Mouse (Mus musculus) lung, adult 2 months (tissue): ENCODE results near the gene Cyp4f14. TPM values are rescaled to one million over a fixed set of nuclear protein-coding genes. Genes with fewer than 3 reads are reported as not detected.

Experiments
- DNase-seq: peaks from one replicate; pipeline ENCODE4 v3.0.0; 2022
- H3K4me1 ChIP-seq: fragments of 200-500 bp; 2 replicates; pipeline ENCODE4 v1.6.1; 2011; ENCODE audit warnings: low read length; ENCODE audit not compliant: control insufficient read depth, insufficient read depth
- H3K4me3 ChIP-seq: fragments of 200-500 bp; replicated peaks from 2 replicates; pipeline ENCODE3; 2011; ENCODE audit warnings: low read depth, mild to moderate bottlenecking, control low read depth, low read length; ENCODE audit errors: extremely low read depth
- CTCF ChIP-seq: fragments of 200-500 bp; IDR thresholded peaks from 2 replicates; pipeline ENCODE4 v1.5.1; 2011; ENCODE audit warnings: mild to moderate bottlenecking, low read length, control low read depth; ENCODE audit not compliant: insufficient read depth
- POLR2A ChIP-seq: fragments of 200-500 bp; IDR thresholded peaks from 2 replicates; pipeline ENCODE4 v1.6.1; 2011; ENCODE audit warnings: low read depth, mild to moderate bottlenecking, control low read depth, low read length, borderline replicate concordance; ENCODE audit errors: extremely low read depth
- WGBS: fragments of 180-500 bp; shearing (Covaris S2); methylation state at CpG from one replicate; pipeline ENCODE4 v1.1.7; 2018; 5-methylcytosine and 5-hydroxymethylcytosine counted together
- polyA plus RNA-seq: library from polyadenylated mRNA; depleted of rRNA; stranded (reverse); fragments of >200 nt; gene quantifications from 2 replicates; pipeline ENCODE4 v1.2.3, GENCODE M21; 2012

Gene Cyp4f14
- polyA plus RNA-seq, 1 experiment, result 0.26 TPM

DNA sequence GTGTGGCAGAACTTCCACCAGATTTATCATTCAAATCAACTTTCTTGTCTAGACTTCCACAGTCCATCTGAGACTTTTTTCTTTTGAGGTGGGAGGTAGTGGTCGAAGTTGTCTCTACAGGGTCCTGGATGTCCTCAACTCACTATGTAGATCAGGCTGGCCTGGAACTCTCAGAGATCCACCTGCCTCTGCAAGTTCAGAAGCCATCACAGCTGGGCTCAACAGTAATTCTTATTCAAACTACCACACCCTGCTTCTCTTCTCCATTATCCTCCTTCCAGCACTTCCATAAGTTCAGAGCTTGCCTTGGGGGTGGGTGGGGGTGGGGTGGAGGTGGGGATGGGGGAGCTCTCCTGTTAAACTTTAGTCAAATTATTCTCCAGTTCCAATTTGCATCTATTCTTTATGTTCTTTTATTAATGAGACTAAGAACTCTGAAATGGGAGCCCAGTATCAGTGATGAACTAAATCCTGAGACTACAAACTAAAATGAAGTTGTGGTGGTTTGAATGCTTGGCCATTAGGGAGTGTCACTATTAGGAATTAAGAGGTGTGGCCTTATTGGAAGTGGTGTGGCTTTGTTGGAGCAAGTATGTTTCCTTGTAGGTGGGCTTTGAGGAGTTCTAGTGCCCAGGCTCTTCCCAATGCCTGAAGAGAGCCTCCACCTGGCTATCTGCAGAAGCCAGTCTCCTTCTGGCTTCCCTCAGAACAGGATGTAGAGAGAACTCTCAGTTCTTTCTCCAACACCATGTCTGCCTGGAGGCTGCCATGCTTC lies 15.2 kb downstream of the Cyp4f14 start:
- Histone ChIP-seq H3K4me1 (no peaks in the 10 kb centered on the region), H3K4me3 (no peak overlapping the region)
- TF ChIP-seq POLR2A (no peak), CTCF (no peak)
- DNase-seq, result no peak
- WGBS, result 58% methylated on average over 1 of the region's 1 CpGs

DNA sequence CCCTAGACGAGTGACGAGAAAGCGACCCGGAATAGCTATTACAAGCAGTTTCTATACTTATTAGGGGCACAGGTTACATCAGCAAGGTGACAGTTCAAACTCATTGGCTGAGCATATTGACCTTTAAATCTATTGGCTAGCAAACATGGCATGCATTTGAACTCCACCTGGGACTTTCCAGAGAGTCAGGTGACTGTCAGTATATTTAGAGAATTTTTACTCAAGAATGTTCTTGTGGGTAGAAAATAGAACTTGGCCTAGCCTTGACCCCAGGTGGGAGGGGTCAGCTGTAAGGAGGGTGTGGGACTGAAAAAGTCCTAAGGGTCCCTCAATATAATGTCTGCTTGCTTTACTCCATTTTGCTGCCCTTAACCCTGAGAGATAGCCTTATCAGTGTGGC lies 21.7 kb downstream of the Cyp4f14 start:
- no peak for TF ChIP-seq CTCF
- TF ChIP-seq POLR2A, result no peak
- Histone ChIP-seq H3K4me3 (no peak overlapping the region), H3K4me1 (peaks cover 2% of the 10 kb centered on the region; the same call in 1 of the 2 replicates)
- DNase-seq, result no peak
- WGBS, result 80% methylated on average over 4 of the region's 4 CpGs

GRCm38 (mm10) chr17:32893901-32894300 lies 23.2 kb downstream of the Cyp4f14 start:
- WGBS, result 81% methylated on average over 3 of the region's 3 CpGs
- no peak for DNase-seq
- no peak overlapping the region for H3K4me3 ChIP-seq
- H3K4me1 ChIP-seq, result peaks cover 6% of the 10 kb centered on the region; the same call in 1 of the 2 replicates
- TF ChIP-seq POLR2A (no peak), CTCF (no peak)

- Histone ChIP-seq H3K4me3 (peak within 1 kb of the TSS; percentile 96), H3K4me1 (peaks cover 6% of the 10 kb centered on the region; the same call in 1 of the 2 replicates)
- peak; percentile 45; the same call in 1 of the 2 replicates for TF ChIP-seq POLR2A
- TF ChIP-seq CTCF, result no peak
- WGBS, result 11% methylated on average over 33 of the region's 33 CpGs
- peak; percentile 78 for DNase-seq
These were observed 25.6 kb downstream of the Cyp4f14 start, which contains the start of gene Zfp870 for GRCm38 (mm10) chr17:32891239-32892180. Gene Zfp870, minus strand, starts transcription at chr17:32891642.

GRCm38 (mm10) chr17:32890852-32891238 lies 26.3 kb downstream of the Cyp4f14 start:
- DNase-seq, result no peak
- TF ChIP-seq POLR2A (no peak), CTCF (no peak)
- 2% methylated on average over 11 of the region's 11 CpGs for WGBS
- peaks cover 6% of the 10 kb centered on the region; the same call in 1 of the 2 replicates for H3K4me1 ChIP-seq
- H3K4me3 ChIP-seq, result peak overlapping the region; percentile 96

- H3K4me3 ChIP-seq, result no peak overlapping the region
- WGBS, result 96% methylated on average over 6 of the region's 6 CpGs
- TF ChIP-seq POLR2A (no peak), CTCF (no peak)
These were observed 27.5 kb downstream of the Cyp4f14 start for GRCm38 (mm10) chr17:32889611-32890010.

DNA sequence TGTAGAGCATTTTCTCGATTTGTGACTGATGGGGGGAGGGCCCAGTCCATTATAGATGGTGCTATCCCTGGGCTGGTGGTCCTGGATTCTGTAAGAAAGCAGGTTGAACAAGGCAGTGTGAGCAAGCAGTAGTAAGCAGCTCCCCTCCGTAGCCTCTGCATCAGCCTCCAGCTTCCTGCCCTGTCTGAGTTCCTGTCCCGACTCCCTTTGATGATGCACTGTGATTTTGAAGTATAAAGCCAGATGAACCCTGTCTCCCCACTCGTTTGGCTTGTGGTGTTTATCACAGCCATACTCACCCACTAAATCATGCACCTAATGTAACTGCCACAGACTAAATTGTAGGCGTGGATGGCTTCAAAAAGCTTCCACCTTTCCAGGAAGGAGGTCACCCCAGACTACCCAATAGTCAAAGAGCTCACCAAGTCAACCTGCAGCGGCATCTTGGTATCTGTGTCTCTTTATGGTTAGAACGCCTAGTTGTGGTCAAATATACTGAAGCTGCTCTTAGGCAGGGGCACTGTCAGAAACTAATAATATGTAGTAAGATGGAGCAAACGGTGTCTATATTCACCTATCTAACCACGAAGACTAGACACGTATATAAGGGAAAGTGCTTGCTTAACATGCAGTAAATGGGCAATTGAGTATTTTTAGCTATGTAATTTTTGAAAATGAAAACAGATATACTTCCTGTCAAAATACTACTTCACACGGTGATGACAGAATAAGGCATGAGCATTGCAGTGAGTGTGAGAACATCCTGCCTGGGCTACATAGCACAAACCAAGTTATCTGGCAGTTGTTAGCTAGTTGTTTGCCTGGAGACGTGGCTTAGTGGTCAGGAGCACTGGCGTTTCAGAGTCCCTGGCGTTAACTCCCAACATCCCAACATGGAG lies 36.6 kb downstream of the Cyp4f14 start:
- no peak overlapping the region for H3K4me3 ChIP-seq
- DNase-seq, result no peak
- no peak for TF ChIP-seq CTCF
- no peak for TF ChIP-seq POLR2A
- WGBS, result 87% methylated on average over 14 of the region's 14 CpGs
- H3K4me1 ChIP-seq, result no peaks in the 10 kb centered on the region

More at GRCm38 (mm10) chr17:32889611-32890010, 27.5 kb downstream of the Cyp4f14 start:
- DNase-seq, result no peak
- H3K4me1 ChIP-seq, result peaks cover 6% of the 10 kb centered on the region; the same call in 1 of the 2 replicates

GRCm38 (mm10) chr17:32878773-32879172 lies 38.4 kb downstream of the Cyp4f14 start:
- no peaks in the 10 kb centered on the region for H3K4me1 ChIP-seq
- 92% methylated on average over 11 of the region's 11 CpGs for WGBS
- no peak for DNase-seq
- no peak for TF ChIP-seq CTCF
- no peak for TF ChIP-seq POLR2A
- H3K4me3 ChIP-seq, result no peak overlapping the region

GRCm38 (mm10) chr17:32877471-32878171 lies 39.5 kb downstream of the Cyp4f14 start:
- Histone ChIP-seq H3K4me3 (no peak overlapping the region), H3K4me1 (no peaks in the 10 kb centered on the region)
- TF ChIP-seq CTCF (no peak), POLR2A (no peak)
- no peak for DNase-seq
- 6% methylated on average over 22 of the region's 22 CpGs for WGBS
